Comparison of ENCODE assay signal across 8 mouse cellular contexts in genomic region chr7:29859532-29860517, GRCm38 (mm10). TPM values are rescaled to one million over a fixed set of nuclear protein-coding genes. Genes with fewer than 3 reads are reported as not detected.
DNase-seq lines count a peak whose midpoint lies in the region; ATAC-seq and TF ChIP-seq lines count a peak whose summit lies in the region.

Zfp420 (plus strand) TSS chr7:29859979.

- no peaks in the 10 kb centered on the region for H3K79me2 ChIP-seq in CH12.LX (replicated peaks; ENCODE audit: control insufficient read depth, extremely low read depth, insufficient read depth, poor library complexity, severe bottlenecking)

- 8% methylated on average over 32 of the region's 32 CpGs for WGBS in forebrain, embryonic 13.5 days
- 2% methylated on average over 32 of the region's 32 CpGs for WGBS in large intestine, adult 2 months
- WGBS in liver, postnatal 0 days (ENCODE audit: insufficient replicate concordance) = 6% methylated on average over 32 of the region's 32 CpGs
- WGBS in neural tube, embryonic 14.5 days = 7% methylated on average over 32 of the region's 32 CpGs

- peaks cover 5% of the 10 kb centered on the region for H3K9me3 ChIP-seq in CH12.LX (replicated peaks; ENCODE audit: low read length)
- H3K9me3 ChIP-seq in forebrain, embryonic 13.5 days (replicated peaks) = 0 out of 2 replicates have a peak, but pooled peaks cover 3% of the 10 kb centered on the region
- H3K9me3 ChIP-seq in liver, postnatal 0 days (ENCODE audit: low read length) = no peaks in the 10 kb centered on the region
- H3K9me3 ChIP-seq in neural tube, embryonic 14.5 days (ENCODE audit: control insufficient read depth, low read length) = no peaks in the 10 kb centered on the region

- TF ChIP-seq CTCF in CH12.LX (conservative IDR thresholded peaks at IDR 0.05 in 1 of 2, IDR thresholded peaks at IDR 0.05 in 1 of 2; ENCODE audit: low read depth in 2 of 2, low read length in 2 of 2) = peak in 1 of 2 experiments; percentile 41; a peak in 2 of 4 replicates
- peak; percentile 28 for TF ChIP-seq CTCF in liver, postnatal 0 days (IDR thresholded peaks at IDR 0.05; ENCODE audit: low read depth)

- peak; percentile 98 for ATAC-seq in forebrain, embryonic 13.5 days
- ATAC-seq in liver, postnatal 0 days = peak; percentile 98
- peak; percentile 98 for ATAC-seq in neural tube, embryonic 14.5 days (ENCODE audit: low read depth)

- peak within 1 kb of the TSS; percentile 65 for H3K4me2 ChIP-seq in CH12.LX (ENCODE audit: insufficient read depth, low read depth, poor library complexity, severe bottlenecking)
- H3K4me2 ChIP-seq in forebrain, embryonic 13.5 days = peak within 1 kb of the TSS; percentile 86
- H3K4me2 ChIP-seq in liver, postnatal 0 days (ENCODE audit: low read depth, low read length) = peak within 1 kb of the TSS; percentile 82
- H3K4me2 ChIP-seq in neural tube, embryonic 14.5 days (ENCODE audit: low read depth, low read length) = peak within 1 kb of the TSS; percentile 72

- H3K9ac ChIP-seq in CH12.LX (ENCODE audit: insufficient read depth, low read depth) = peak within 1 kb of the TSS; percentile 43
- peak within 1 kb of the TSS; percentile 76 for H3K9ac ChIP-seq in forebrain, embryonic 13.5 days
- H3K9ac ChIP-seq in liver, postnatal 0 days (replicated peaks) = peak within 1 kb of the TSS; percentile 57; the same call in 1 of the 2 replicates
- H3K9ac ChIP-seq in neural tube, embryonic 14.5 days (replicated peaks; ENCODE audit: low read depth, low read length) = peak within 1 kb of the TSS; percentile 69

- no peaks in the 10 kb centered on the region for H3K27me3 ChIP-seq in CH12.LX (replicated peaks)
- no peaks in the 10 kb centered on the region for H3K27me3 ChIP-seq in forebrain, embryonic 13.5 days
- no peaks in the 10 kb centered on the region for H3K27me3 ChIP-seq in liver, postnatal 0 days (ENCODE audit: insufficient read depth, low read length)
- no peaks in the 10 kb centered on the region for H3K27me3 ChIP-seq in neural tube, embryonic 14.5 days (ENCODE audit: control insufficient read depth, insufficient read depth, low read length)

- no peak for TF ChIP-seq EP300 in CH12.LX (IDR thresholded peaks at IDR 0.05; ENCODE audit: low read length)
- no peak for TF ChIP-seq EP300 in liver, postnatal 0 days (IDR thresholded peaks at IDR 0.05; ENCODE audit: low read depth)

- H3K27ac ChIP-seq in CH12.LX (ENCODE audit: insufficient read depth, low read depth) = 0 out of 2 replicates have a peak within 1 kb of the TSS, but pooled peaks have one; percentile 1
- H3K27ac ChIP-seq in forebrain, embryonic 13.5 days = peak within 1 kb of the TSS; percentile 35
- H3K27ac ChIP-seq in liver, postnatal 0 days (ENCODE audit: low read depth) = no peak within 1 kb of the TSS
- peak within 1 kb of the TSS; percentile 60; the same call in 1 of the 2 replicates for H3K27ac ChIP-seq in neural tube, embryonic 14.5 days (ENCODE audit: low read depth, low read length)

- in situ Hi-C loops in CH12.LX (cut with MboI; ENCODE audit: low pct_ligation_motif_present, low pct_unique_long_range_greater_than_20kb, low sequenced_read_pairs) = no loop called here

- peak within 1 kb of the TSS; percentile 66 to 93 (median 78) for H3K4me3 ChIP-seq in CH12.LX (replicated peaks in 1 of 3; ENCODE audit: low read depth in 2 of 3, low read length in 2 of 3, poor library complexity in 1 of 3)
- peak within 1 kb of the TSS; percentile 67 for H3K4me3 ChIP-seq in forebrain, embryonic 13.5 days
- H3K4me3 ChIP-seq in liver, postnatal 0 days (ENCODE audit: low read depth, low read length) = peak within 1 kb of the TSS; percentile 65
- H3K4me3 ChIP-seq in neural tube, embryonic 14.5 days (ENCODE audit: low read depth, low read length) = peak within 1 kb of the TSS; percentile 58

- H3K4me1 ChIP-seq in CH12.LX (ENCODE audit: control insufficient read depth in 1 of 2, insufficient read depth in 2 of 2) = peaks cover 0 to 16% of the 10 kb centered on the region in 2 experiments; a peak in 2 of 4 replicates
- peaks cover 8% of the 10 kb centered on the region for H3K4me1 ChIP-seq in forebrain, embryonic 13.5 days
- peaks cover 7% of the 10 kb centered on the region; the same call in 1 of the 2 replicates for H3K4me1 ChIP-seq in liver, postnatal 0 days (ENCODE audit: insufficient read depth)
- H3K4me1 ChIP-seq in neural tube, embryonic 14.5 days (ENCODE audit: control insufficient read depth, insufficient read depth, low read length) = peaks cover 9% of the 10 kb centered on the region

- DNase-seq in CH12.LX (ENCODE audit: extremely low read depth) = peak; percentile 93
- peak; percentile 81 for DNase-seq in c-Kit-positive CD71-positive TER-119-negative erythroid progenitor cells, embryonic 14.5 days (ENCODE audit: low read depth)
- peak; percentile 92 to 93 for DNase-seq in heart, postnatal 10 days
- DNase-seq in large intestine, adult 2 months (ENCODE audit: low read depth, low spot score) = peak; percentile 83
- peak; percentile 86 for DNase-seq in liver, postnatal 0 days
- peak; percentile 85 for DNase-seq in testis, postnatal 10 days (ENCODE audit: low spot score)

- peaks cover 2 to 14% of the 10 kb centered on the region in 2 experiments for H3K36me3 ChIP-seq in CH12.LX (replicated peaks in 1 of 2; ENCODE audit: control insufficient read depth in 1 of 2, insufficient read depth in 1 of 2, low read length in 1 of 2)
- peaks cover 5% of the 10 kb centered on the region; the same call in 1 of the 2 replicates for H3K36me3 ChIP-seq in forebrain, embryonic 13.5 days (ENCODE audit: poor library complexity, severe bottlenecking)
- peaks cover 3% of the 10 kb centered on the region; the same call in 1 of the 2 replicates for H3K36me3 ChIP-seq in liver, postnatal 0 days (replicated peaks; ENCODE audit: insufficient read depth, low read length)
- no peaks in the 10 kb centered on the region for H3K36me3 ChIP-seq in neural tube, embryonic 14.5 days (ENCODE audit: control insufficient read depth, insufficient read depth, low read length)

- intact Hi-C loops in heart, postnatal 10 days (cut with DNase I) = loop anchor here (5.0 kb wide), 1 partner anchor 42 kb away; no protein-coding TSS in a partner anchor

- TF ChIP-seq POLR2A in CH12.LX (IDR thresholded peaks at IDR 0.05; ENCODE audit: low read depth, low read length) = peak; percentile 74

- TF ChIP-seq RAD21 in CH12.LX (IDR thresholded peaks at IDR 0.05; ENCODE audit: low read depth, low read length) = peak; percentile 36

- dilution Hi-C loops in CH12.LX (cut with MboI; ENCODE audit: extremely low pct_ligation_motif_present, extremely low pct_unique_long_range_greater_than_20kb, low sequenced_read_pairs) = no loop called here

TF ChIP-seq in CH12.LX, 34 proteins besides CTCF, POLR2A, EP300 and RAD21:
- TF ChIP-seq ZMIZ1 (IDR thresholded peaks at IDR 0.05; ENCODE audit: low read depth, low read length) (peak; percentile 63; the same call in 1 of the 2 replicates), POLR2AphosphoS2 (IDR thresholded peaks at IDR 0.05; ENCODE audit: low read depth, low read length) (no peak), USF1 (IDR thresholded peaks at IDR 0.05; ENCODE audit: low read depth, low read length) (no peak), ETS1 (conservative IDR thresholded peaks at IDR 0.05; ENCODE audit: low read depth, low read length) (0 out of 2 replicates have a peak, but pooled peaks have one; percentile 5), CHD1 (IDR thresholded peaks at IDR 0.05; ENCODE audit: low read depth, low read length) (no peak), MEF2A (IDR thresholded peaks at IDR 0.05; ENCODE audit: borderline replicate concordance, low read depth, low read length) (no peak), GABPA (IDR thresholded peaks at IDR 0.05; ENCODE audit: insufficient replicate concordance, low read depth, low read length) (peak; percentile 46; the same call in 1 of the 2 replicates), TCF12 (IDR thresholded peaks at IDR 0.05; ENCODE audit: low read depth, low read length) (peak; percentile 64; the same call in 1 of the 2 replicates), HCFC1 (IDR thresholded peaks at IDR 0.05; ENCODE audit: low read depth, low read length) (peak; percentile 99), MYC (IDR thresholded peaks at IDR 0.05; ENCODE audit: low read depth, low read length) (peak; percentile 76), KAT2A (IDR thresholded peaks at IDR 0.05; ENCODE audit: insufficient replicate concordance, low read length) (peak; percentile 93; the same call in 1 of the 2 replicates), RCOR1 (conservative IDR thresholded peaks at IDR 0.05; ENCODE audit: low read depth, low read length) (no peak), NRF1 (IDR thresholded peaks at IDR 0.05; ENCODE audit: low read depth, low read length) (peak; percentile 55; the same call in 1 of the 2 replicates), ELF1 (IDR thresholded peaks at IDR 0.05; ENCODE audit: low read depth, low read length) (peak; percentile 69), TBP (conservative IDR thresholded peaks at IDR 0.05; ENCODE audit: low read depth, low read length) (0 out of 2 replicates have a peak, but pooled peaks have one; percentile 48), SMC3 (IDR thresholded peaks at IDR 0.05; ENCODE audit: low read depth, low read length) (peak; percentile 8; the same call in 1 of the 2 replicates), NELFE (IDR thresholded peaks at IDR 0.05; ENCODE audit: low read depth, low read length) (peak; percentile 68; the same call in 1 of the 2 replicates), BHLHE40 (IDR thresholded peaks at IDR 0.05; ENCODE audit: low read depth, low read length) (peak; percentile 40; the same call in 1 of the 2 replicates), MAX (IDR thresholded peaks at IDR 0.05; ENCODE audit: low read length) (peak; percentile 51; the same call in 1 of the 2 replicates), CHD2 (IDR thresholded peaks at IDR 0.05; ENCODE audit: low read length) (peak; percentile 70; the same call in 1 of the 2 replicates), SIN3A (IDR thresholded peaks at IDR 0.05; ENCODE audit: low read length) (peak; percentile 71), MXI1 (IDR thresholded peaks at IDR 0.05; ENCODE audit: low read depth, low read length) (peak; percentile 80)
TF ChIP-seq in CH12.LX: peak in this region for 17.

RNA-seq across cellular contexts. Expression of gene Zfp420, which starts in this region (rescaled TPM):
- 2.9 and 3.3 TPM in 2 replicates for total RNA-seq in CH12.LX (2012; rRNA removed)
- total RNA-seq in CH12.LX (2014; rRNA removed) = 4.6 and 4.8 TPM in 2 replicates
- polyA plus RNA-seq in CH12.LX (2012; ENCODE audit: insufficient read length, low read depth) = 2.5 and 2.9 TPM in 2 replicates
- polyA plus RNA-seq in forebrain, embryonic 13.5 days (2015; fragmentation: Nextera tagmentation; extraction: Ambion mirVana) = 13.8 and 14.3 TPM in 2 replicates
- 1 to 10 TPM; 3.1 to 3.8 TPM for total RNA-seq in heart, postnatal 10 days (2021)
- 0.66 and 0.82 TPM in 2 replicates for polyA plus RNA-seq in large intestine, adult 2 months (2012; rRNA removed)
- polyA plus RNA-seq in liver, postnatal 0 days (2015; fragmentation: Nextera tagmentation; extraction: Ambion mirVana) = 0.59 and 0.87 TPM in 2 replicates
- polyA plus RNA-seq in neural tube, embryonic 14.5 days (2014; fragmentation: Nextera tagmentation; extraction: Ambion mirVana) = 24.2 and 28.3 TPM in 2 replicates

Comparison
In these comparisons a context has a peak if more than half of its experiments do, and no peak if none do; other contexts are left out.
1. Peak in DNase-seq in large intestine, adult 2 months; RNA of the gene not detected or under 1 TPM.
2. Peak in DNase-seq, ATAC-seq, H3K4me3 ChIP-seq, H3K9ac ChIP-seq and H3K4me2 ChIP-seq in liver, postnatal 0 days; RNA of the gene not detected or under 1 TPM.